Mouse (Mus musculus): ENCODE data around the gene Agpat2. TPM values are rescaled to one million over a fixed set of nuclear protein-coding genes. Genes with fewer than 3 reads are reported as not detected.

Gene Agpat2
- total RNA-seq, 1 experiment = 60.4 TPM

GRCm38 (mm10) chr2:26555076-26555475, 49.1 kb downstream of the Agpat2 start:
- no peaks in the 10 kb centered on the region for H3K36me3 ChIP-seq (ENCODE audit: control insufficient read depth, insufficient read depth, low read length, poor library complexity, severe bottlenecking)
- peaks cover 6 to 12% of the 10 kb centered on the region in 2 experiments; a peak in 2 of 4 replicates for H3K4me1 ChIP-seq (ENCODE audit: control insufficient read depth in 2 of 2, insufficient read depth in 2 of 2, low read length in 2 of 2, poor library complexity in 1 of 2)
- TF ChIP-seq HCFC1 (IDR thresholded peaks at IDR 0.05; ENCODE audit: borderline replicate concordance, insufficient read depth, low read length) (no peak), ZNF384 (IDR thresholded peaks at IDR 0.05; ENCODE audit: low read depth, low read length) (no peak), ZC3H11A (IDR thresholded peaks at IDR 0.05; ENCODE audit: borderline replicate concordance, low read depth, low read length) (no peak), MAFK (IDR thresholded peaks at IDR 0.05; ENCODE audit: insufficient read depth, low read depth, low read length) (no peak), CHD2 (IDR thresholded peaks at IDR 0.05; ENCODE audit: low read depth, low read length) (no peak)
- no peak overlapping the region for H3K4me3 ChIP-seq (ENCODE audit: insufficient read depth in 1 of 2, low read depth in 1 of 2, low read length in 2 of 2, poor library complexity in 1 of 2, severe bottlenecking in 1 of 2)
- no peak overlapping the region for H3K9ac ChIP-seq (ENCODE audit: insufficient read depth, low read depth, low read length, poor library complexity, severe bottlenecking)
- H3K9me3 ChIP-seq (ENCODE audit: control insufficient read depth, insufficient read depth, low read depth, low read length) = no peaks in the 10 kb centered on the region
- no peak overlapping the region for H3K27ac ChIP-seq (ENCODE audit: insufficient read depth, low read depth, low read length, poor library complexity, severe bottlenecking)
- no peak for DNase-seq (ENCODE audit: low read depth, low spot score)
- in situ Hi-C loops (cut with MboI; ENCODE audit: low sequenced_read_pairs in 2 of 2, unreplicated experiment in 2 of 2) = loop anchor here in 1 of 2 experiments (25.0 kb wide), 1 partner anchor 243 kb away; the partner anchor contains the start of gene Gpsm1

DNA sequence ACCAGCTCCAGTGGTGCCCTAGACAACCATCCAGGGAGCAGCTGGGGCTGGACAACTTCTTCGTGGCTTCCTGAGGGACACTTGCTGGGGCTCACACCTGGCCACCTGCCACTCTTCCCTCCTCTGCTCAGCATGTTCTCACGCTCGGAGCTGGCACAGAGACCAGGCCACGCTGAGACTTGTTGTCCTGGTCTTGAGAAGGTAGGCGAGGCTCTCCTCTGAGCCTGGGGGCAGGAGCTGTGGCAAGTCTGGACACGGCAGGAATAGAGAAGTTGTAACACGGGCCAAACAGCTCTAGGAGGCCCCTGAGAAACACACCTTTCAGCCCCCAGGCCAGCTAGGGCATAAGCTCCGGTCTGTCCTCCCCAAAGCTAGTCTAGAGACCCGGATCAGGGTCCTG, 50.3 kb downstream of the Agpat2 start:
- Histone ChIP-seq H3K36me3 (ENCODE audit: control insufficient read depth, insufficient read depth, low read length, poor library complexity, severe bottlenecking) (no peaks in the 10 kb centered on the region), H3K9ac (ENCODE audit: insufficient read depth, low read depth, low read length, poor library complexity, severe bottlenecking) (no peak overlapping the region), H3K9me3 (ENCODE audit: control insufficient read depth, insufficient read depth, low read depth, low read length) (no peaks in the 10 kb centered on the region), H3K4me1 (ENCODE audit: control insufficient read depth in 2 of 2, insufficient read depth in 2 of 2, low read length in 2 of 2, poor library complexity in 1 of 2) (peaks cover 6 to 12% of the 10 kb centered on the region in 2 experiments; a peak in 2 of 4 replicates), H3K27ac (ENCODE audit: insufficient read depth, low read depth, low read length, poor library complexity, severe bottlenecking) (no peak overlapping the region), H3K4me3 (ENCODE audit: insufficient read depth in 1 of 2, low read depth in 1 of 2, low read length in 2 of 2, poor library complexity in 1 of 2, severe bottlenecking in 1 of 2) (no peak overlapping the region)
- TF ChIP-seq HCFC1 (IDR thresholded peaks at IDR 0.05; ENCODE audit: borderline replicate concordance, insufficient read depth, low read length) (no peak), MAFK (IDR thresholded peaks at IDR 0.05; ENCODE audit: insufficient read depth, low read depth, low read length) (no peak), ZNF384 (IDR thresholded peaks at IDR 0.05; ENCODE audit: low read depth, low read length) (no peak), ZC3H11A (IDR thresholded peaks at IDR 0.05; ENCODE audit: borderline replicate concordance, low read depth, low read length) (no peak), CHD2 (IDR thresholded peaks at IDR 0.05; ENCODE audit: low read depth, low read length) (no peak)
- in situ Hi-C loops (cut with MboI; ENCODE audit: low sequenced_read_pairs in 2 of 2, unreplicated experiment in 2 of 2) = loop anchor here in 1 of 2 experiments (25.0 kb wide), 1 partner anchor 242 kb away; the partner anchor contains the start of gene Gpsm1
- DNase-seq (ENCODE audit: low read depth, low spot score) = no peak

- Histone ChIP-seq H3K4me3 (ENCODE audit: insufficient read depth in 1 of 2, low read depth in 1 of 2, low read length in 2 of 2, poor library complexity in 1 of 2, severe bottlenecking in 1 of 2) (no peak overlapping the region), H3K9me3 (ENCODE audit: control insufficient read depth, insufficient read depth, low read depth, low read length) (no peaks in the 10 kb centered on the region), H3K4me1 (ENCODE audit: control insufficient read depth in 2 of 2, insufficient read depth in 2 of 2, low read length in 2 of 2, poor library complexity in 1 of 2) (peaks cover 3 to 14% of the 10 kb centered on the region in 2 experiments; a peak in 2 of 4 replicates), H3K9ac (ENCODE audit: insufficient read depth, low read depth, low read length, poor library complexity, severe bottlenecking) (no peak overlapping the region), H3K36me3 (ENCODE audit: control insufficient read depth, insufficient read depth, low read length, poor library complexity, severe bottlenecking) (no peaks in the 10 kb centered on the region), H3K27ac (ENCODE audit: insufficient read depth, low read depth, low read length, poor library complexity, severe bottlenecking) (no peak overlapping the region)
- no peak for DNase-seq (ENCODE audit: low read depth, low spot score)
- no peak for TF ChIP-seq HCFC1 (IDR thresholded peaks at IDR 0.05; ENCODE audit: borderline replicate concordance, insufficient read depth, low read length)
- TF ChIP-seq MAFK (IDR thresholded peaks at IDR 0.05; ENCODE audit: insufficient read depth, low read depth, low read length) = no peak
- TF ChIP-seq CHD2 (IDR thresholded peaks at IDR 0.05; ENCODE audit: low read depth, low read length) = no peak
- no peak for TF ChIP-seq ZC3H11A (IDR thresholded peaks at IDR 0.05; ENCODE audit: borderline replicate concordance, low read depth, low read length)
- no peak for TF ChIP-seq ZNF384 (IDR thresholded peaks at IDR 0.05; ENCODE audit: low read depth, low read length)
- in situ Hi-C loops (cut with MboI; ENCODE audit: low sequenced_read_pairs in 2 of 2, unreplicated experiment in 2 of 2) = loop anchor here in 1 of 2 experiments (25.0 kb wide), 1 partner anchor 240 kb away; the partner anchor contains the start of gene Gpsm1
These were observed 52.2 kb downstream of the Agpat2 start for GRCm38 (mm10) chr2:26552066-26552465.

DNA sequence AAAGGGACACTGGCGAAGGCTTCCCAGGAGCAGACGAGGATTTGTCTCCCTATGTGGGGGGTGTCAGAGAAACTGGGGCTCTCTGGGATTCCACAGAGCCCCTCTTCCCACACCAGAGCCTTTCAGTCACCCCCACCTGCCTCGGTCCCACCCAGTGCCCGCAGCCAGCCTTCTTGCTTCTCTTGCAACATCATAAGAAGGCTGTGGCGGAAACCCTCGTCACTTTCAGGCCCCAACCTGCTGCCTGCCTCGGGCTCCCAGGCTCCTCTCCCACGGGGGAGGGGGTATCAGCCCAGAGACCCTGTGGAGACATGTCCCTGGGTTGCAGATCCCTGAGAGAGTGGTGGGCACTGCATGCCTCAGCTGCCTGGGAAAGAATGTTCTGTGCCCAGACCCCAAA, 52.8 kb downstream of the Agpat2 start:
- H3K9ac ChIP-seq (ENCODE audit: insufficient read depth, low read depth, low read length, poor library complexity, severe bottlenecking) = no peak overlapping the region; the same call in 1 of the 2 replicates

More for the DNA sequence above, 52.8 kb downstream of the Agpat2 start:
- Histone ChIP-seq H3K4me3 (ENCODE audit: insufficient read depth in 1 of 2, low read depth in 1 of 2, low read length in 2 of 2, poor library complexity in 1 of 2, severe bottlenecking in 1 of 2) (no peak overlapping the region), H3K9me3 (ENCODE audit: control insufficient read depth, insufficient read depth, low read depth, low read length) (no peaks in the 10 kb centered on the region), H3K27ac (ENCODE audit: insufficient read depth, low read depth, low read length, poor library complexity, severe bottlenecking) (no peak overlapping the region), H3K4me1 (ENCODE audit: control insufficient read depth in 2 of 2, insufficient read depth in 2 of 2, low read length in 2 of 2, poor library complexity in 1 of 2) (peaks cover 3 to 12% of the 10 kb centered on the region in 2 experiments; a peak in 2 of 4 replicates), H3K36me3 (ENCODE audit: control insufficient read depth, insufficient read depth, low read length, poor library complexity, severe bottlenecking) (no peaks in the 10 kb centered on the region)
- TF ChIP-seq ZC3H11A (IDR thresholded peaks at IDR 0.05; ENCODE audit: borderline replicate concordance, low read depth, low read length) = no peak
- TF ChIP-seq CHD2 (IDR thresholded peaks at IDR 0.05; ENCODE audit: low read depth, low read length) = no peak
- TF ChIP-seq ZNF384 (IDR thresholded peaks at IDR 0.05; ENCODE audit: low read depth, low read length) = no peak
- no peak for TF ChIP-seq HCFC1 (IDR thresholded peaks at IDR 0.05; ENCODE audit: borderline replicate concordance, insufficient read depth, low read length)
- no peak for TF ChIP-seq MAFK (IDR thresholded peaks at IDR 0.05; ENCODE audit: insufficient read depth, low read depth, low read length)
- in situ Hi-C loops (cut with MboI; ENCODE audit: low sequenced_read_pairs in 2 of 2, unreplicated experiment in 2 of 2) = loop anchor here in 1 of 2 experiments (25.0 kb wide), 1 partner anchor 239 kb away; the partner anchor contains the start of gene Gpsm1
- DNase-seq (ENCODE audit: low read depth, low spot score) = no peak
